Mouse (Mus musculus) bone marrow, adult 2 months (tissue): ENCODE measurements around the gene Rpl27. TPM values are rescaled to one million over a fixed set of nuclear protein-coding genes. Genes with fewer than 3 reads are reported as not detected.

Source experiments
- H3K27ac ChIP-seq: fragments of 200-500 bp; 2 replicates; pipeline ENCODE4 v1.5.1; 2012; ENCODE audit warnings: low read depth, mild to moderate bottlenecking, control low read depth, inconsistent platforms, low read length; ENCODE audit not compliant: control insufficient read depth, poor library complexity, insufficient read depth
- H3K4me1 ChIP-seq: fragments of 200-500 bp; 2 replicates; pipeline ENCODE4 v1.6.1; 2011; ENCODE audit warnings: low read length; ENCODE audit not compliant: control insufficient read depth, insufficient read depth
- H3K4me3 ChIP-seq: fragments of 200-500 bp; replicated peaks from 2 replicates; pipeline ENCODE3; 2011; ENCODE audit warnings: mild to moderate bottlenecking, low read depth, low read length, control low read depth; ENCODE audit not compliant: control insufficient read depth
- CTCF ChIP-seq: fragments of 200-500 bp; IDR thresholded peaks from 2 replicates; pipeline ENCODE4 v1.5.1; 2011; ENCODE audit warnings: low read length, control low read depth; ENCODE audit not compliant: control insufficient read depth, insufficient read depth
- POLR2A ChIP-seq: fragments of 200-500 bp; IDR thresholded peaks from 2 replicates; pipeline ENCODE4 v1.6.1; 2011; ENCODE audit warnings: low read depth, mild to moderate bottlenecking, control low read depth, low read length, borderline replicate concordance; ENCODE audit not compliant: control insufficient read depth
- WGBS: fragments of 180-500 bp; shearing (Covaris S2); methylation state at CpG from one replicate; pipeline ENCODE4 v1.1.7; 2018; 5-methylcytosine and 5-hydroxymethylcytosine counted together
- polyA plus RNA-seq: library from polyadenylated mRNA; stranded (reverse); fragments of >200 nt; gene quantifications from 2 replicates; pipeline ENCODE4 v1.2.4, GENCODE M21; 2011; ENCODE audit warnings: low replicate concordance; ENCODE audit not compliant: missing spikeins, insufficient read depth, insufficient read length

Rpl27 gene
- 532 and 941 TPM in 2 replicates for polyA plus RNA-seq

GRCm38 (mm10) chr11:101442127-101442693, at the start of gene Rpl27:
TSS of gene Rpl27 (plus strand) at chr11:101442298.
- TF ChIP-seq POLR2A, result peak; percentile 83; the same call in 1 of the 2 replicates
- peak; percentile 74 for TF ChIP-seq CTCF
- Histone ChIP-seq H3K27ac (peak within 1 kb of the TSS; percentile 76), H3K4me1 (no peaks in the 10 kb centered on the region; the same call in 1 of the 2 replicates), H3K4me3 (peak within 1 kb of the TSS; percentile 77)
- under 1% methylated on average over 42 of the region's 42 CpGs for WGBS

GRCm38 (mm10) chr11:101395110-101395509, 47.0 kb upstream of the Rpl27 start:
- H3K4me1 ChIP-seq, result no peaks in the 10 kb centered on the region
- H3K27ac ChIP-seq, result no peak overlapping the region
- H3K4me3 ChIP-seq, result no peak overlapping the region
- 3% methylated on average over 8 of the region's 8 CpGs for WGBS
- peak; percentile 75 for TF ChIP-seq CTCF
- no peak for TF ChIP-seq POLR2A

- H3K4me3 ChIP-seq, result no peak overlapping the region
- no peaks in the 10 kb centered on the region; the same call in 1 of the 2 replicates for H3K4me1 ChIP-seq
- H3K27ac ChIP-seq, result no peak overlapping the region
- WGBS, result 84% methylated on average over 2 of the region's 2 CpGs
- TF ChIP-seq POLR2A (no peak), CTCF (no peak)
Measured at GRCm38 (mm10) chr11:101415306-101415705, 26.8 kb upstream of the Rpl27 start.

DNA sequence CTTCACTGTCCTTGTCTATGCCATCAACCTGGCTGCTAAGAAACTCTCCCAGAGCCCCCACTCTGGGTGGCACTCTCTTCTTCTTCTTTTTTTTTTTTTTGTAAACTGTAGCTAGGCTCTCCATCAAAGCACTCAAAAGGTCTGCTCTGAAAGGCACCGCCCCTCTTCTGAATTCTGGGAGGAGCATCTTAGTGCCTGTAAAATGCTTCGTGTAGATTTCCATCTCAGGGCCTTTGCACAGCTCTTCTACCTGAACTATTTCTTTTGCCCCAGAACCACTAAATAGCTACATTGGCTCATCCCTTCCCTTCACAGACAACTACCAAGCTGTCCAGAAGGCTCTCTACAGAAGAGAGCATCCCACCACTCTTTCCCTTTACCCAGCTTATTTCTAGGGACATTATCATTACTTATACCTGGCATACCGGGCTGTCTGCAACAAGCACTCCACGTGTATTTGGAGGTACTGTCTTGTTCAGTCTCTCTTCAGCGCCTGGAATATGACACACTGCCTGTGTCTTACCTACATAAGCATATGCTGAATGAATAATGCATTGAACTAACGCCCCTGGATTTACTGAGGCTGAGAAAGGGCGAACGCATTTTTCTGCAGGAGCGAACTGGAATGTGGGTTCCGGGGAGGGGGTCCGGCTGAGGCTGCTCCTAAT, 25.5 kb upstream of the Rpl27 start:
- H3K27ac ChIP-seq, result peak overlapping the region; percentile 26; the same call in 1 of the 2 replicates

DNA sequence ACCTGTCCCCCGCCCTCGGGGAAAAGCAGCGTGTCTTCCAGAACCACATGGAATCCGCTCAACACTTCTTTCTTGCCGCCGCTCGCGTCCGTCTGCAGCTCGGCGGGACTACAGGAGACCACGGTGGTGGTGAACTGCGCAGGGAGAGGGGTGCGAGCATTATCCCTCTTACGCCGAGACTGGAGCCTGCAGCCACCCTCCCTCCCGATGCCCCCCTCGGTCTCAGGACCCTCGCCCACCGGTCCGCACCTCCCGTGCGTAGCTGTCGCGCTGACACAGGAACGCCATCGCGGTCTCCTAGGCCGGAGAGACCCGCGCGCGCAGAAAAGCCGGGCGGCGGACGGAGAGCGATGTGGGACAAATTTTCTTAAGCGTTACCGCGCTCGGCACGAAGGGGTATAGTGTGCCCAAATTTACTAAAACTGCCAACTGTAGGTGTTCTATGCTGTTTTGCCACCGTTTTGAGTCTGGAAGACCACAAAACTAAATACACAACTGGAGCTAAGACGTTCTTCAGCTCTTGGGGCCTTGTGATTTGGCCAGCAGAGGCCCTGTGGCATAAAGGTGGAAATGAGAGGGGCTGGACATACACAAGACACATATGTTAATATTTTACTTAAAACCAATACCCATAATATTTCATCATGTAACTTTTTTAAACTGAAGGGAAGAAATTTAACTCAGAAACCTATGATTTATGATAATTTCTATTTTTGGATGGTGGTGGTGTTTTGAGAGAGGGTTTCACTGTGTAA, 24.8 kb upstream of the Rpl27 start, which contains the start of gene Aarsd1:
Gene Aarsd1 (minus strand): TSS at position 515 of the 755 bp plus-strand sequence.
- TF ChIP-seq CTCF (no peak), POLR2A (peak; percentile 63; the same call in 1 of the 2 replicates)
- Histone ChIP-seq H3K4me3 (peak within 1 kb of the TSS; percentile 95), H3K27ac (peak within 1 kb of the TSS; percentile 26; the same call in 1 of the 2 replicates), H3K4me1 (no peaks in the 10 kb centered on the region; the same call in 1 of the 2 replicates)
- WGBS, result under 1% methylated on average over 45 of the region's 45 CpGs

More for the DNA sequence above, 25.5 kb upstream of the Rpl27 start:
- WGBS, result under 1% methylated on average over 11 of the region's 11 CpGs
- no peak for TF ChIP-seq POLR2A
- no peak for TF ChIP-seq CTCF
- Histone ChIP-seq H3K4me3 (peak overlapping the region; percentile 95), H3K4me1 (no peaks in the 10 kb centered on the region; the same call in 1 of the 2 replicates)

DNA sequence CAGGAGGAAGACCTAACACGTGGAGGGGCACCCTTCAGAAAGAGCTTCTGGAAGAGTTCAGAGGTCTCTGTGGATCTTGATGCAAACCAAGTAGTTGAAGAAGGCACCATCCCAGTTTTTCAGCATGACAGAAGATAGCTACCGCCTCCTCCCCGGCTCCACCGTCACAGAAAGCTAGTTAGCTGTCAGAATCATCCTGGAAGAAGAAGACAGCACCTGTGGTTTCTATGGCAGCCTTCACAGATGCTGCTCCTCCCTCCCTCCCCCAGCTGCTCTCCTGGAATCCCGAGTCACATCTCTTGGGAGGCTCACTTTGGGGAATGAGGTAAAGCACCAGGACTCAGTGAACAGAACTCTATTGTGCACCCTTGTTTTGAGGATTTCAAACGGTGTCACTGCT, 23.1 kb upstream of the Rpl27 start:
- Histone ChIP-seq H3K27ac (no peak overlapping the region), H3K4me3 (no peak overlapping the region), H3K4me1 (no peaks in the 10 kb centered on the region; the same call in 1 of the 2 replicates)
- TF ChIP-seq POLR2A, result no peak
- TF ChIP-seq CTCF, result no peak
- 84% methylated on average over 6 of the region's 6 CpGs for WGBS

GRCm38 (mm10) chr11:101419610-101420009, 22.5 kb upstream of the Rpl27 start:
- Histone ChIP-seq H3K4me3 (no peak overlapping the region), H3K4me1 (no peaks in the 10 kb centered on the region; the same call in 1 of the 2 replicates), H3K27ac (no peak overlapping the region)
- no peak for TF ChIP-seq POLR2A
- no peak for TF ChIP-seq CTCF
- WGBS, result 68% methylated on average over 3 of the region's 3 CpGs
